Mouse (Mus musculus) hindbrain, embryonic 10.5 days (tissue): ENCODE measurements around the gene Gm21976. TPM values are rescaled to one million over a fixed set of nuclear protein-coding genes. Genes with fewer than 3 reads are reported as not detected.

Experiments used
- DNase-seq: peaks from one replicate; pipeline ENCODE4 v3.0.0-alpha.2; 2017; ENCODE audit warnings: low spot score
- H3K27ac ChIP-seq: fragments of 300-500 bp; sonication (generic); 2 replicates; pipeline ENCODE4 v1.5.1; 2016; ENCODE audit warnings: mild to moderate bottlenecking, moderate library complexity
- H3K27me3 ChIP-seq: fragments of 300-500 bp; sonication (generic); 2 replicates; pipeline ENCODE4 v1.6.1; 2016; ENCODE audit warnings: mild to moderate bottlenecking; ENCODE audit not compliant: poor library complexity, insufficient read depth, severe bottlenecking
- H3K36me3 ChIP-seq: fragments of 300-500 bp; sonication (generic); 2 replicates; pipeline ENCODE4 v1.6.1; 2016; ENCODE audit warnings: mild to moderate bottlenecking, moderate library complexity
- H3K4me1 ChIP-seq: fragments of 300-500 bp; sonication (generic); replicated peaks from 2 replicates; pipeline ENCODE4 v1.6.1; 2016; ENCODE audit warnings: mild to moderate bottlenecking
- H3K4me3 ChIP-seq: fragments of 300-500 bp; sonication (generic); 2 replicates; pipeline ENCODE4 v1.5.1; 2016; ENCODE audit warnings: mild to moderate bottlenecking, moderate library complexity
- H3K9me3 ChIP-seq: fragments of 300-500 bp; sonication (generic); 2 replicates; pipeline ENCODE4 v1.6.1; 2016; ENCODE audit warnings: mild to moderate bottlenecking, moderate library complexity
- WGBS: fragments of 180-500 bp; shearing (Covaris S2); methylation state at CpG from one replicate; pipeline ENCODE4 v1.1.7; 2016; 5-methylcytosine and 5-hydroxymethylcytosine counted together
- polyA plus RNA-seq: library from polyadenylated mRNA; unstranded; fragments of >200 nt; fragmentation: Nextera tagmentation; extraction: Ambion mirVana; gene quantifications from 2 replicates; pipeline ENCODE4 v1.2.1, GENCODE M21; 2016

Gene Gm21976
- not detected in 2 replicates for polyA plus RNA-seq

- 90% methylated on average over 5 of the region's 5 CpGs for WGBS
- Histone ChIP-seq H3K27me3 (no peaks in the 10 kb centered on the region), H3K36me3 (peaks cover 16% of the 10 kb centered on the region), H3K27ac (no peak within 1 kb of the TSS), H3K4me3 (no peak within 1 kb of the TSS), H3K4me1 (no peaks in the 10 kb centered on the region), H3K9me3 (no peaks in the 10 kb centered on the region)
- DNase-seq: no peak
Observed at GRCm38 (mm10) chr13:98279686-98280085, at the start of gene Gm21976. TSS of gene Gm21976 (plus strand) at chr13:98279887.

- no peak overlapping the region for H3K27ac ChIP-seq
- no peaks in the 10 kb centered on the region for H3K36me3 ChIP-seq
- no peaks in the 10 kb centered on the region for H3K27me3 ChIP-seq
- peaks cover 11% of the 10 kb centered on the region for H3K4me1 ChIP-seq
- no peak for DNase-seq
- WGBS: 88% methylated on average over 1 of the region's 1 CpGs
- H3K4me3 ChIP-seq: no peak overlapping the region
- no peaks in the 10 kb centered on the region for H3K9me3 ChIP-seq
Observed at GRCm38 (mm10) chr13:98230511-98230910, 49.2 kb upstream of the Gm21976 start.

- 0 out of 2 replicates have a peak, but pooled peaks cover 3% of the 10 kb centered on the region for H3K4me1 ChIP-seq
- H3K27me3 ChIP-seq: no peaks in the 10 kb centered on the region
- H3K4me3 ChIP-seq: no peak overlapping the region
- no peak overlapping the region for H3K27ac ChIP-seq
- no peaks in the 10 kb centered on the region for H3K9me3 ChIP-seq
- WGBS: 86% methylated on average over 6 of the region's 6 CpGs
- H3K36me3 ChIP-seq: no peaks in the 10 kb centered on the region
- DNase-seq: no peak
Observed at GRCm38 (mm10) chr13:98235451-98235850, 44.2 kb upstream of the Gm21976 start.

GRCm38 (mm10) chr13:98239978-98240641 is 39.6 kb upstream of the Gm21976 start:
- Histone ChIP-seq H3K9me3 (no peaks in the 10 kb centered on the region), H3K36me3 (no peaks in the 10 kb centered on the region), H3K4me1 (peaks cover 6% of the 10 kb centered on the region; the same call in 1 of the 2 replicates), H3K27me3 (no peaks in the 10 kb centered on the region), H3K27ac (no peak overlapping the region), H3K4me3 (no peak overlapping the region)
- 22% methylated on average over 12 of the region's 12 CpGs for WGBS
- peak; percentile 69 for DNase-seq

- 75% methylated on average over 9 of the region's 9 CpGs for WGBS
- H3K4me3 ChIP-seq: no peak overlapping the region
- H3K36me3 ChIP-seq: peaks cover 4% of the 10 kb centered on the region; the same call in 1 of the 2 replicates
- no peak for DNase-seq
- no peaks in the 10 kb centered on the region for H3K27me3 ChIP-seq
- no peaks in the 10 kb centered on the region for H3K9me3 ChIP-seq
- H3K27ac ChIP-seq: no peak overlapping the region
- peaks cover 10% of the 10 kb centered on the region; the same call in 1 of the 2 replicates for H3K4me1 ChIP-seq
Observed at GRCm38 (mm10) chr13:98241531-98242282, 38.0 kb upstream of the Gm21976 start.

- DNase-seq: no peak
- WGBS: 76% methylated on average over 5 of the region's 5 CpGs
- no peaks in the 10 kb centered on the region for H3K27me3 ChIP-seq
- no peak overlapping the region for H3K4me3 ChIP-seq
- H3K27ac ChIP-seq: no peak overlapping the region
- H3K4me1 ChIP-seq: peaks cover 10% of the 10 kb centered on the region; the same call in 1 of the 2 replicates
- no peaks in the 10 kb centered on the region for H3K9me3 ChIP-seq
- peaks cover 31% of the 10 kb centered on the region for H3K36me3 ChIP-seq
Observed at GRCm38 (mm10) chr13:98244571-98245350, 34.9 kb upstream of the Gm21976 start.

GRCm38 (mm10) chr13:98245386-98245785 is 34.3 kb upstream of the Gm21976 start:
- no peaks in the 10 kb centered on the region for H3K27me3 ChIP-seq
- H3K4me3 ChIP-seq: no peak overlapping the region
- H3K36me3 ChIP-seq: peaks cover 37% of the 10 kb centered on the region
- no peaks in the 10 kb centered on the region for H3K9me3 ChIP-seq
- no peak overlapping the region for H3K27ac ChIP-seq
- peaks cover 10% of the 10 kb centered on the region; the same call in 1 of the 2 replicates for H3K4me1 ChIP-seq
- no peak for DNase-seq
- 77% methylated on average over 7 of the region's 7 CpGs for WGBS

GRCm38 (mm10) chr13:98249594-98249993 is 30.1 kb upstream of the Gm21976 start:
- Histone ChIP-seq H3K27me3 (no peaks in the 10 kb centered on the region), H3K27ac (no peak overlapping the region), H3K9me3 (no peaks in the 10 kb centered on the region), H3K4me1 (peaks cover 4% of the 10 kb centered on the region; the same call in 1 of the 2 replicates), H3K36me3 (peaks cover 79% of the 10 kb centered on the region), H3K4me3 (no peak overlapping the region)
- DNase-seq: no peak
- 92% methylated on average over 10 of the region's 10 CpGs for WGBS

- Histone ChIP-seq H3K36me3 (peaks cover 99% of the 10 kb centered on the region), H3K4me3 (no peak overlapping the region), H3K27ac (no peak overlapping the region), H3K27me3 (no peaks in the 10 kb centered on the region), H3K9me3 (no peaks in the 10 kb centered on the region), H3K4me1 (no peaks in the 10 kb centered on the region)
- DNase-seq: no peak
- 78% methylated on average over 9 of the region's 9 CpGs for WGBS
Observed at GRCm38 (mm10) chr13:98254921-98255320, 24.8 kb upstream of the Gm21976 start.

- H3K27me3 ChIP-seq: no peaks in the 10 kb centered on the region
- DNase-seq: peak; percentile 99
- H3K36me3 ChIP-seq: peaks cover 31% of the 10 kb centered on the region
- no peaks in the 10 kb centered on the region for H3K9me3 ChIP-seq
- H3K4me3 ChIP-seq: peak within 1 kb of the TSS; percentile 82
- peak within 1 kb of the TSS; percentile 94 for H3K27ac ChIP-seq
- peaks cover 24% of the 10 kb centered on the region for H3K4me1 ChIP-seq
- WGBS: under 1% methylated on average over 71 of the region's 71 CpGs
Observed at GRCm38 (mm10) chr13:98262636-98263457, 16.8 kb upstream of the Gm21976 start, which contains the start of the genes Utp15 and Ankra2. TSS of gene Utp15 (minus strand) at chr13:98263041. TSS of gene Ankra2 (plus strand) at chr13:98263074.

GRCm38 (mm10) chr13:98263458-98263987 is 16.2 kb upstream of the Gm21976 start:
- Histone ChIP-seq H3K27me3 (no peaks in the 10 kb centered on the region), H3K9me3 (no peaks in the 10 kb centered on the region), H3K4me1 (peaks cover 24% of the 10 kb centered on the region), H3K4me3 (peak overlapping the region; percentile 82), H3K27ac (peak overlapping the region; percentile 94), H3K36me3 (peaks cover 30% of the 10 kb centered on the region)
- WGBS: 2% methylated on average over 16 of the region's 16 CpGs
- no peak for DNase-seq
